Mouse (Mus musculus) retina, postnatal 7 days (tissue): ENCODE measurements around the gene Zfp110.
"Not testable (repeated sequence)": the region's sequence is repeated elsewhere in the genome, so short reads cannot be mapped to it uniquely, and the experiment has no call there.

Experiments used
- DNase-seq: peaks from one replicate; pipeline ENCODE4 v3.0.0-alpha.2; 2012; ENCODE audit warnings: low read depth, low spot score

Zfp110 gene

DNA sequence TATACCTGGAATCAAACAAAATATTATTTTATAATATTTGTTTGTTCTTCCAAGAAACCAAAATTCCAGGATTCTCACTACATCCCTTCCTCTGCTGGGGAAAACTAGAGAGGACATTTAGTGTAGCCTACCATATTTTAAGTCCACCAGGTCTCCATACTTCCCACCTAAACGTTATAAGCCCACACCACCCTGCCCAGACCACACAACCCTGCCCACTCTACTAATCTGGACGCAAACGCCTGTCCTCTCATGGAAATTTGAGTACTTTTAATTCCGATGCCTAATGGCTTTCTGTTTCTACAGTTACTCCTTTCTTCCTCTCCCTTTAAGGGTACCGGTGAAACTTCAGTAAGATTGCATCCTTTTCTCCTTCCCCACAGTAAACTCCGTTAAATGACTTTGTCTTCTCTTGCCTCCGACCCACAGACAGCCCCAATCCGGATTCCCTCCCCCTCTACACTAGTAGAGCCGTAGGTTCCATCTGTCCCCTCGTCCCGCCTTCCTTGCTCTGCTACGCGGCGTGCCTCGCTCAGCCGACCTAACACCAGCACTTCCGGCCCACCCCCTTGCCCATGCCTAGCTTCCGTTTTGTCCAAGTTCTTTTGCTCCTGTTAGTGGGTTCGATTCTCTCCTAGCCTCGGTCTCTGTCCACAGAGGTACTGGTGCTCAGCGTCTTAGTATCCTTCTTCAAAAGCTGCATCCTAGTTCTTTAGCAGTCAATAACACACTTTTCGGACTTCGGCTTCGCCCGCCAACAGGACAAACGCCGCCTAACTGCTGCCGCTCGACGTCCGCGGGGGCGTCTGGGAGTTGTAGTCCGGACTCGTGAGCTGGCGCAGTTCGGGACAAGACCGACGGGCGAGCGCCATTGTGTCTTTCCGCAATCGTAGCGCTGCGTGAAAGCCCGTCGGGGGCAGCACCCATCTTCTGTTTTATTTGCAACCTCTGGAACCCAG lies at the start of gene Zfp110:
TSS of gene Zfp110 (plus strand) at position 600 of the 959 bp plus-strand sequence.
- DNase-seq: peak; percentile 84

DNA sequence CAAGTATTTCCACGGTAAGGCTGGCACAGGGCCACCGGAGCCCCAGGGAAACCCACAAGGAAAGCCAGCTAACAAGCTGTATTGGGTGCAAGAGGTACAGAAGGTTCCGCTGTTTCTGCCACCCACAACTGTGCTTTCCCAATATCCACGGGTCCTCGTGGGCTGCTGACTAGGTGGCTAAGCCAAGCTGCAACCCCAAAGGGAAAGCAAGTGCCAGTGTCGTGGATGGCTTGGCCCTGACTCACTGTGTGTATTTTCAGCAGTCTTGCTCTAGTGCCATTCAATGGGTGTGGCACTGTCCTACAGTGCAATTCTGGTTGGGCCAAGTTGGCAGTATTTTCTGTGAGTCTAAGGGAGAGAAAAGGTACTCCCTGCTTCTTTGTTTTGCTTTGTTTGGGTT lies 47.2 kb upstream of the Zfp110 start:
- no peak for DNase-seq

DNA sequence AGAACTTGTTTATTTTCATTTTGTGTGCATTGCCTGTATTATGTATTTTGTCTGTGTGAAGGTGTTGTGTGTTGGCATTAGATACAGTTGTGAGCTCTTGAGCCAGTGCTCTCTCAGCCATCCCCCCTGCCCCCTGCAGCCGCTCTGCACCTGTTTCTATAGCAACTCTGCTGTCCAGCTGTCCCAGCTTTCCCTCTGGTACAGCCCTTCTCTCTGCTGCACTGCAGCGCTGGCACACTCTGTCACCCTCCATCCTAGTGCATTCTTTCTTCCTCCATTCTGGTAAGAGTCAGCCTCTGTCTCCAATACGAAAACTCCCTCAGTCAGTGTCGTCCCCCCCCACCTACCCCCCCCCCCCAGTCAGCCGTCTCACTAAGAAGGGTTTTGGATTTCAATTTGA lies 46.5 kb upstream of the Zfp110 start:
- no peak for DNase-seq

DNA sequence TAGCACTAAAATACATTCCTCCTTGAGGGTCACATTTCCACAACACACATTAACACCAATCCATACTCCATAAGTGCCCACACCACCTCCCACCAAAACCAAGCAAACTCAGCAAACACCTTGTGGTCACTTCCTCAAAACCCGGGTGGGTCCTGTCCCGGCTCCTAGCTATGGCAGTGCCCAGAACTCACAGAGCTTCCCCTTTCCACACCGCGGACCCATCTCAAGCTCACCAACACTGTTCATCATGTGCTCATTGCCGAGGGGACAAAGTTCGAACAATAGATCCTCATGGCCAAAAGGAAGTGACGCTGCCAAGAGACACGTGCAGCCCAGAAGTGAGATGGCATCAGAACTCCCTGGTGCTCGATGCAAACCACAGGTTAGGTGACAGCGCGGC lies 41.9 kb upstream of the Zfp110 start:
- not testable (repeated sequence) for DNase-seq

DNA sequence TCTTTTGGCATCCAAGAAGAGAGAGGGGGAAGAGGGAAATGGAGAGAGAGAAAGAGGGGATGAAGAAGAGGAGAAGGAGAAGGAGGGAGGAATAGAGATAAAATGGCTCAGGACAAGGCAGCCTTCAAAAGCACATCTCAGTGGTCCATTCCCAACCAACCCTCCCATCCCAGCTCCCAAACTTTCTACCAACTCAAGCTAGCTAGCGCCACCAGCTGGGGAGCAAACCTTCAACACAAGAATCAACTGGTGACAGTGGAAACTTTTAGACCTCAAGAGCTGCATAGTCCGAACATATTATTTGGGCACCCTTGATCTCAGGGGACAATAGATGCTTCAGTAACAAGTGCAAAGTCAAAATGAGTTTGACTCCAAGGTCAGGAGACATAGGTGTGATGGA lies 36.6 kb upstream of the Zfp110 start:
- DNase-seq: no peak

DNA sequence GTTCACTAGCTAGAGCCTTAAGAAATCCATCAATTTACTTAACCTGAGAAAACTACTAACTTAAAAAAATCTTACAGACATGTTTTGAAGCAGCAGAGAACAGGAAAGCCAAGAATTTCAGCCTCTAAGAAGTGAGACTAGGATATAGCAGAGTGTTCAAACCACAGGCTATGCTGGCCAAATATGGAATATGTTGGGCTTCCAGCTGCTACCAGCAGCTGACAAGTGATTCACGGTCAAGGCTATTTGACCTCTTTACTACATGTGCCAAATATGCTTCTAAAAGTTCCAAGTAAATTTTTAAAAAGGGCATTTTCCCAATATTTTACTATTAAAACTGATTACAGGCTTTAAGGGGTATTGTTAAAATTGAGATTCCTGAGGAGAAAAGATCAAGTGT lies 35.0 kb upstream of the Zfp110 start:
- no peak for DNase-seq

DNA sequence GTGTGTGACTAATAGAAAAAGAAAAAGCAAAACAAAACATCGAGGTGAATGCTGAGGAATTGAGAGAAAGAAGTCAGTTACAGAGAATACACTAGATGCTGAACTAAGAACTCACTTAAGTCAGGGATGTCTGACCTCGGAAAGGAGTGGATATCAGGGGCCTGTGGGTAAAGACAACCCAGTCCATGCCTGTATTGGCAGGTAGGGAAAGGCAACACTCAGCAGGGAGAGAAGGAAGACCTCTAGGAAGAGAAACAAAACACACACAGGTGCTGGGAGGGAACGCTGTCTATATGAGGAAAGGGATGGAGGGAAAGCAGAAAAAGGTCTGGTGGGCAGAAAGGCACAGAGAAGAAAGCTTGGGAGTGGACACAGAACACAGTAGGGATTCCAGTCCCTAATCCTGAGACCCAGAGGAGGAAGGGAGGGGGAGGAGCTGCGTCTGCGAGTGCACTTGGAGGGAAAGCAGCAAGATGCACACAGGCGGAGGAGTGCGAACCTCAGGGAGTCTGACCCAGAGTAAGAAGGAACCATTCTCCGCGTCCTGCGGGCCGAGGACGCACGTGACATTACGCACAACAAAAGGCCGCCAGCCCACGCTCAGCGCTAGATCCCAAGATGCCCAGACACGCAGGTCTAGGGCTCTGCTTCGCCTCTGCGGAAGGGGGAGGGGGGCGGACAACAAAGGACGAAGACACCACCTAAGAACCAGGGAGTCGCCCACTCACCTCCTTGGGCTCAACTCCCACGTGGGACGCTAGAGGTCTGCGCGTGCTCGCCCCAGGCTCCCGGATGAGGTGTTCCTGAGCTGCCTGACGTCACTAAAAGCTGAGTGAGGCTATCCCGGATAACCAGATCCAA lies 31.5 kb upstream of the Zfp110 start, which contains the start of gene Zscan18:
TSS of gene Zscan18 (minus strand) at position 770 of the 861 bp plus-strand sequence.
- peak; percentile 88 for DNase-seq

DNA sequence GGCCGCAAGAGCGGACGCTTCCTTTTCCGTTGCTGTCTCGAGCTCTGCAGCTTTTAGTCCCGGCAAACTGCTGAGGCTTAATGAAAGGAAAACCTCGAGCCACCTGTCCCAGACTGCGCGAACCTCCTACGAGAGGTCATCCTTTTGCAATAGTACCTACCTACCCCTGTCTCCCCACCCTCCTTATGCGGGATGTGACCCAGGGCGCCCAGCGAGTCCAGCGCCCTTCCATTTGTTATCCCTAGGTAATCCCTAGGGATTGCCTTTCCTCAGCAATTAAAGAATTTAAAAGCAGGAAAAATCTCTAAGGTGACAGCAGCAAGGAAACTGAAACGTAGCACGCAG lies 30.9 kb upstream of the Zfp110 start:
- no peak for DNase-seq

DNA sequence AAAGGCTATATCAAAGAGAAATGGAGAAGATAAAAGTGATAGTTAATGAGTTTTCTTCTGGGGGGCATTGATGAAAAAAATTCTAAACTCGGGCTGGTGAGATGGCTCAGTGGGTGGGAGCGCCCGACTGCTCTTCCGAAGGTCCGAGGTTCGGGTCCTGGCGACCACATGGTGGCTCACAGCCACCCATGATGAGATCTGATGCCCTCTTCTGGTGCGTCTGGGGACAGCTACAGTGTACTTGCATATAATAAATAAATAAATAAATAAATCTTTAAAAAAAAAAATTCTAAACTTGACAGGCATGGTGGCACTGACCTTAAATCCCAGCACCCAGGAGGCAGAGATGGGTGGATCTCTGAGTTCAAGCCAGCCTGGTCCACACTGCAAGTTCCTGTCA lies 19.0 kb upstream of the Zfp110 start:
- no peak for DNase-seq

DNA sequence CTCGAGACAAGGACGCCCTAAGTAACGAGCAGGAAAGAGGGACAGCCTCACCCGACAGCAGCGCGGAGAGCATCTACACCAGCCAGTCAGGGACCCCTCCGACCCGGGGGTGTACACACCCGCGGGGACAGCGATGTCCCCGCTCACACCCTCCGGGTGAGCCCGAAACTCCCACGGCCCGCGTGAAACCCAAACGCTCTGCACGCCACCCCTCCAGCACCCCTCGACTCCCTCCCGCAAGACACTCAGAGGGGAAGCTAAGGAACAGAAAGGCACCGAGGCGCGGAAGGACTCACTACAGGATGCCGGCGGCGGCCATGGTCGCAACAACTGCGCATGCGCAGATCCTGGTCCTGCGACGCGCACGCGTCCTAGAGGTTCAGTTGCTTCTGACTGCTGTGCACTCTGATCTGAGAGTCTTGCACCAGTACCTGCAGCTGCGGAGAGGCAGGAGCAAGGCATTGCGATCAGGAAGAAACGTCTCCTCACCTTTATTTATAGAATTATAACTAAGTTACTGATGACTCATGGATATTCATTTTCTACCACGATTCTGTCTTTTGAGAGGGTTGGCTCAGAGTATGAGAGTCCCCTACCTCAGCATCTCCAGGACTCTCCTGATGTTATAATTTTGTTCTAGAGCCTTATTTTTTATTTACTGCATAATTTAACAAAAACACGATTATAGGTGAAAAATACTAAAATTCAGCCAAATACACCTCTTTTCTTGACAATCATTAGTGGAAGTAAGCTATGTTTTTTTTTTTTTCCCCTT lies 15.9 kb upstream of the Zfp110 start, which contains the start of gene Zfp329:
TSS of gene Zfp329 (minus strand) at position 338 of the 775 bp plus-strand sequence.
- DNase-seq: peak; percentile 85

DNA sequence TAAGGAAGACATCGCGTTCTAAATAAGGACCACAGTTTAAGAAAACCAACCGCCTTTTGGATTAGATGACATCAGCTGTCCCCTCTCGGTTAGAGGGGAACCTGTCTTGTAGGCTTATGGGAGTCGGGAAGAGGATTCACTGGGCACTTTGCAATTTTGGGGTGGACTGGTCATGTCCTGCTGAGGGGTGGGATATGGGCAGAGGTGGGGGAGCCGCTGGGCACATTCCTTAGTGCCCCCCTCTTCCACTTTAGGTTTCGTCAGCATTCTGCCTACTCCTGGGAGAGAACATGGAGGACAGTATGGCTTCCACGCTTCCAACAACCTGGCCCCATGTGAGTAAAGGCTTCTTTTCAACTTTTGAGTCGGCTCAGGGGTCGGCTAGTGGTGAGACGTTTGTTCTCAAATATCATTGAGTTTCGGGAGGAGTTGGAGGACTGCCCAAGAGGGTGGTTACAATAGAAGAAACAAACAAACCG lies 671 bp downstream of the Zfp110 start:
- DNase-seq: no peak

DNA sequence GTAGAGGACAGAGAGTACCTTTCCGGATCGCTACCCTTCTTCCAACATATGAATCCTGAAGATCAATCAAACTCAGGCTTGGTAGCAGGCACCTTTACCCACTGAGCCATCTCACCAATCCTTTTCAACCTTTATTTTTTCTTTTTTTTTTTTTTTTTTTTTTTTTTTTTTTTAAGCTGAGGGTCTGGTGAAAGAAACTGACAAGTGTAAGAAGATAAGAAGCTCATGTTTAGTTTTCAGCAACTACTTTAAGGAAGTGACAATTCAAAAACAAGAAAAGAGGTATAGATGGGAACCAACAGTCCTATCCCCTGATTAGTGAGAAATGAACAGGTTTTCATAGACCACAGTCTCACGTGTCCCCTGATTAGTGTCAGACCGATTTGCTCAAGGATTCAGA lies 1.2 kb downstream of the Zfp110 start:
- no peak for DNase-seq

DNA sequence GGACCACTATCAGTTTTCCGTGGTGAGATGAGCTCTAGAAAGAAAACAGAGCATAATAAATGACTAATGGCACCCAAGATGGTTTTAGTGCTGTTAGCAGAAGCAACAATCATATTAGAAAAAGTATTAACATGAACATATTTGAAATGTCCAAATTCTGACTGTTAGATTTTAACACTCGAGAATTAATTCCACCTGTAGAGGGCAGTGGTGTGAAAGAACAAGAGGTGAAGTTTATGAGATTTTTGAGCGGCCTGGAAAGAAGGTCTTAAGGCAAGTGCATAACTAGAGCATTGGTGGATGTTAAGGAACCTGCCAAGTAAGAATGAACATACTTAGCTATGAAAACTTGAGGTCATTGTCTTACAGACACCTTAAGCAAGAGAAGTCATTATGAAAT lies 39.7 kb downstream of the Zfp110 start:
- DNase-seq: peak; percentile 25

DNA sequence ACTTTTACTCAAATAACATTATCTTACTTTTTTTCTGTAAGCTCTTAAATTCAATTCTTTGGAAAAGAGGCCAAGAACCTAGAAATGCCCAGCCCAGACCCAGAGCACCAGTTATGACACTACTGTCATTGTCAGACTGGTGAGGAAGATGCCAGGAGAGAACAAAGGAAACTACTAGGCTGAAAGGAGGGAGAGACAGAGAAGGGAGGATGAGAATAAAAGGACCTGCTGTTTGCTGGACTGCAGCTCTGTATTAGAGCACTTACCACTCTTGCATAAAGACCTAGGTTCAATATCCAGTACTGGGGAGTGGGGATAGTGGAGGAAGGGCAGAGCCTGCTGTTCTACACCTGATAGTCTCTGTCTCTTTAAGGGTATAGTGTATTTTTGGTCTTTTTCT lies 45.5 kb downstream of the Zfp110 start:
- no peak for DNase-seq

DNA sequence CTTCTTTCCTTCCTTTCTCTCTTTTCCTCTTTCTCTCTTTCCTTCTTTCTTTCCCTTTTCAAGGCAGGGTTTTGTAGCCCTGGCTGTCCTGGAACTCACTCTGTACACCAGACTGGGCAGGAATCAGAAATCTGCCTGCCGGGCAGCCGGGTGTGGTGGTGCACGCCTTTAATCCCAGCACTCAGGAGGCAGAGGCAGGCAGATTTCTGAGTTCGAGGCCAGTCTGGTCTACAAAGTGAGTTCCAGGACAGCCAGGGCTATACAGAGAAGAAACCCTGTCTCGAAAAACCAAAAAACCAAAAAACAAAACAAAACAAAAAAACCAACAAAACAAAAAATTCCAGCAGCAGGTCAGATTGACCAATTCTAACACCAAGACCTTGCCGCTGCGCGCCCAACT lies 45.9 kb downstream of the Zfp110 start:
- not testable (repeated sequence) for DNase-seq

DNA sequence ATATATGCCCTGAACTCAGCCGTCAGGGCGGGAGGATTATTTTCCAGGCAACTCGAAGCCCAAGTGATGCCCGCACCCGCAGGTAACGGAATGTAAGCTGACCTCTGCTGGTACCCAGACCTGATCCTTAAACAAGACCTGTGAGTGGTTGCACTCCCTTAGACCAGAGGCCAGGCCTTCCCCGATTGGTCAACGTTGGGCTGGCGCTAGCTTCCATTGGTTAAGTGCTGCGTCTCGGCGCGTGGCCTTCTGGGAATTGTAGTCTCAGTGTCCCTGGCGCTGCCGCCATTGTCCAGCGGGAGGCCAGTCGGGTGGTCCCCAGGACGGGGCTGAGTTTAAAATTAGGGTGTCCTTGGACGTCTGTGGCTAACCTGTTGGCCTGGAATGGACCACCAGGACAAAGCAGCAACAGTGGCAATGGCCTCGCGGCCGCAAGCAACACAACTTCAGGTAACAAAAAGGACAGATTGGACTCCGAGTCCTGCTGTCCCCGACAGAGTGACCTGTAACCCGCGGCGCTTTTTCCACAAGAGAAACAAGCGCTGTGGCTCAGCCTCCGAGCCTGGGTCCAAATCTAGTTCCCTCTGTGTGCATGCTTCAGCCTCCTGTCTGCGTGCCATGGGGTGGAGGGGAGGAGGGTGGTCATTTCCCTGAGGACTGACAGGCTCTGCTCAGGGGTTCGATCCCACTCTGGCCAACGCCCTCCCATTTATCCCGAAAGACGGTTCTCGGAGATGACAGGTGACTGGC lies 46.5 kb downstream of the Zfp110 start, which contains the start of gene Zfp128:
TSS of gene Zfp128 (plus strand) at position 267 of the 750 bp plus-strand sequence.
- DNase-seq: peak; percentile 88

DNA sequence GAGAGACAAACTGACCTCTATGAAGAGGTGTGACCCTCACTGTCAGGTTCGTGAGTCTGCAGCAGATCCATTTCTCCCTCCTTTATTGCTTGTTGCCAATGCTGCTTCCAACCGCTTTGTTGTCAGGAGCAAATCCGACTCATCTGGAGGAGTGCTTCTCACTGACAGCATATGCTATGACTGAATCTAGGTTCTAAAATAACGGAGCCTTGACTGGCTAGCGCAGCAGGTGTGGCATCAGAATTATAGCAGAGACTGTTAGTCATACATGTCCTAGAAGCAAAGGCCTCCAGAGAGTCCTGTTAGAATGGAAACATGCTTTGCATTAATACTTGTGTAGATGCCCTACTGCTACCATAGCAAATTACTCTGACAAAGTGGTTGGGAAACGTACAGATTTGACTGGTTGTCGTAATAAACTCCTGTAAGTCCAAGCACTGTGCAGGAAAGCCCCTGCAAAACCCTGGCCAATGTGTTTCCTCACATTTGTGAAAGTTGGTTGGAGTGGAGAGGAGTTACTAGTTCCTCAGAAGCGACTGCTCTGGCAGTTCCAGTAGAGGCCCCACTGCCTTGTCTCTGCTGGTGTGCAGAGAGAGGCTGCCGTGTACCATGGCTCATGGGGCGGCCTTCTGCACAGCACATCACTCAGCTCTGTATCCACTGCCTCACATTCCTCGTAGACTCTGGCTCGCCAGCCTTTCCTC lies 52.2 kb downstream of the Zfp110 start:
- no peak for DNase-seq

DNA sequence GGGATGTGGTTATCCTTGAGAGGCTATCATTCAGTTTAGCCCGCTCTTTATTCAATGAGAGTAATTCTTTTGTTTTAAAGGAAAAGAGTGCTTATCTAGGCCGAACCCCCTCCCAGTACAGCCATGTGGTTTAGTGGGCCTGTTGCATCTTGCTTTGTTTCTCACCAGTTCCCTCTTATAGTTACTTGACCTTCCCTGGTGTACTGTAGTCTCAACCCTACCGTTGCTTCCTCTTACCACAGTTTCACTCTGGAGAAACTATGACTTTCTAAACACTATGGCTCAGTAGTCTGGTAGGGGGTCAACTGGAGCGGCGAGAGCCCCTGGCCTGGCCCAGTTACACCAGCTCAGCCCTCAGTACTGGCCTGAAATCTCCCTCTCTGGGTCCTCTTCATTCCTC lies 53.0 kb downstream of the Zfp110 start:
- DNase-seq: no peak

DNA sequence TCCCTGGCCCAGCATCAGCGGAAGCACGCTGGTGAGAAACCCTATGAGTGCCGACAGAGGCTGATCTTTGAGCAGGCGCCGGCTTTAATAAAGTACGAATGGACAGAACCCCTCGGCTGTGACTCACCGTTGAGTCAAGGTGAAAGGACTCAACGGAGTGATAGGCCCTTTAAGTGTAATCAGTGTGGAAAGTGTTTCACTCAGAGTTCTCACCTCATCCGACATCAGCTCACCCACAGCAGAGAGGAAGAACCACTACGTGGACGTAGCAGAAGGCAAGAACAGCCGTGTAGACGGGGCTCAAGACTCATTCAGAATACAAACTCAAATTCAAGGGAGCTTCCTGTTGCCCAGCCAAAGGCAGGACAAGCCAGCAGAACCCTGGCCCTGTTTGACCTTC lies 56.4 kb downstream of the Zfp110 start:
- DNase-seq: no peak

DNA sequence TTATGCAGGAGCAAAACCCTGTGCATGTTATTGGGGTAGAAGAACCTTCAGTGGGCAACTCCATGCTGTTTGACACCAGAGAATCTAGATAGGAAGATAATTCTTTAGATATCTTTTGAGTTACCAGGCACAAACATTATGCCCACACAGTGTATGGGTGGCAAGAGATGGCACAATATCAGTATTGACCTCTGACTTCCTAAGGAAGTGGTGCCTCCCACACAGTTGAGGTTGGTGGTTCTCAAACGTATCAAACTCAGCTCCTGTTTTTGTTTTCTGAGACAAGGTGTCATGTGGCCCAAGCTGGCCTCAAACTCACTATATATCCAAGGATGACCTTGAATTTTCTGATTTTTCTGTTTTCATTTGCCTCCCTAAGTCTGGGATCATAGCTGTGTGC lies 56.8 kb downstream of the Zfp110 start:
- DNase-seq: no peak
